Mouse (Mus musculus): ENCODE results near the gene Rps23. TPM values are rescaled to one million over a fixed set of nuclear protein-coding genes. Genes with fewer than 3 reads are reported as not detected.

Rps23 gene
- polyA plus RNA-seq, 1 experiment from 2014 or later: 341 TPM

DNA sequence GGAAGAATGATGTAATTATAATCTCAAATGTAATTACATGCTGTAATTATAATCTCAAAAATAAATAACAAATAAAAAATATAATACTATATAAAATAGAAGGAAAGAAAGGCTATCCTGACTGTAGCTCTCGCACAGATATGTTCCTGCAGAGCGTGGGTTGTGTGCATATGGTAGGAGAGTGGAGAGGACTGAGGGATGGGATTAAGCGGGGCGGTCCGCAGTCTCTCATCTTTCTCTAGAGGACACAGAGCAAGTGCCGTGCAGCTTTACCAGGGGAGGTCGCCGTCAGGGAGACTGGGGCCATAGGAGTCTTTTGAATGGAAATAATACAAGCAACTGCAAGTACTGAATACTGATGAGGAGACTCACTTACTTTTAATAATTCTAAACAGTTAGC lies 37.8 kb downstream of the Rps23 start:
- Histone ChIP-seq H3K4me1 (replicated peaks; ENCODE audit: control insufficient read depth, insufficient read depth, low read length) (no peaks in the 10 kb centered on the region), H3K27ac (ENCODE audit: low read depth) (no peak overlapping the region), H3K27me3 (replicated peaks; ENCODE audit: control insufficient read depth, insufficient read depth, low read length) (no peaks in the 10 kb centered on the region), H3K36me3 (ENCODE audit: control insufficient read depth, insufficient read depth, low read length) (no peaks in the 10 kb centered on the region), H3K4me3 (ENCODE audit: low read depth, low read length) (no peak overlapping the region), H3K9me3 (ENCODE audit: control insufficient read depth, low read length) (no peaks in the 10 kb centered on the region), H3K4me2 (ENCODE audit: low read length) (no peak overlapping the region), H3K9ac (ENCODE audit: low read length) (no peak overlapping the region)
- ATAC-seq (replicated peaks; ENCODE audit: low FRiP score, low TSS enrichment, low read depth): no peak
- WGBS: 92% methylated on average over 8 of the region's 8 CpGs
- no peak for DNase-seq (ENCODE audit: low spot score)

DNA sequence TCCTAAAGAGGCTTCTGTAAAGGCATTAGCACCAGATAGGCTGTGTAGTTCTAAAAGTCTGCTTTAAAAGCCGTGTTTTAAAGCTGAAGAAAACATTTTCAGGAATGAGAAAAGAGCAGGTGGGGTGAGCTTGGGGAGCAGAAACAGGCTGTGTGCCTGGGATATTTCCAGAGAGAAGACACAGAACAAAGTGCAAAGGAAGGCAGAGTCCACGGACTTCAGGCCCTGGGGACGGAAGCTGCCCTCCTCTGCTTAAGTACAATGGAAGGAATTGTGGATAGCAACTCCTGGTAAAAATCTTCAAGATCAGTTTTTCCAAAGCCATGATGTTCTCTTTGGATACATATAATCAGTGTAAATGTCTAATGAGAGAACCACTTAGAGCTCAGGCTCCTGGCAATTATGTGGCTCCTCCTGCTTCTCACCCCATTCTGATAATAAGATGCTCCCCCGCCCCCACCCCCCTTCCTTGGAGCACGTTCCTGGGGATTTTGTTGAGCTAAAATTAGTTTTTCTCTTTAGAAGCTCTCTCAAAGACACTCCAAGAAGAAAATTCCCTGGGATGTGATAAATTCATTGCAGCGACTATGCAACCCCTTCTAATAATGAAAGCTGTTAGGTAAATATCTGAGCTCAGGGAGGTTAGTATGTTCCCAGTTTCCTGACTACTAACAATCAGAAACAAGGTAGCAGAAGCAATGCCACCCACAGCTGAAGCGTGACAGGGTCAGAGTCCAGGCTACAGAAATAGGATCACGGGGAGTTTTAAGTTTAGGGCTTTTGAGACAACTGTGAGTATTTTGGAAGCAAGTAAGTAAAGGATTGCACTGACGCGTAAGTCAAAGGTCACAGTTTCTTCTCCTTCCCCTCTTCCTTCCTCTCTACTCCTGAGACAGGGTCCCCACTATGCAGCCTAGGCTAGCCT lies 40.3 kb downstream of the Rps23 start:
- Histone ChIP-seq H3K4me1 (replicated peaks; ENCODE audit: control insufficient read depth, insufficient read depth, low read length) (no peaks in the 10 kb centered on the region), H3K4me2 (ENCODE audit: low read length) (no peak overlapping the region), H3K9me3 (ENCODE audit: control insufficient read depth, low read length) (no peaks in the 10 kb centered on the region), H3K4me3 (ENCODE audit: low read depth, low read length) (no peak overlapping the region), H3K27ac (ENCODE audit: low read depth) (no peak overlapping the region), H3K36me3 (ENCODE audit: control insufficient read depth, insufficient read depth, low read length) (no peaks in the 10 kb centered on the region), H3K27me3 (replicated peaks; ENCODE audit: control insufficient read depth, insufficient read depth, low read length) (no peaks in the 10 kb centered on the region), H3K9ac (ENCODE audit: low read length) (no peak overlapping the region)
- ATAC-seq (replicated peaks; ENCODE audit: low FRiP score, low TSS enrichment, low read depth): no peak
- no peak for DNase-seq (ENCODE audit: low spot score)
- 67% methylated on average over 10 of the region's 10 CpGs for WGBS

DNA sequence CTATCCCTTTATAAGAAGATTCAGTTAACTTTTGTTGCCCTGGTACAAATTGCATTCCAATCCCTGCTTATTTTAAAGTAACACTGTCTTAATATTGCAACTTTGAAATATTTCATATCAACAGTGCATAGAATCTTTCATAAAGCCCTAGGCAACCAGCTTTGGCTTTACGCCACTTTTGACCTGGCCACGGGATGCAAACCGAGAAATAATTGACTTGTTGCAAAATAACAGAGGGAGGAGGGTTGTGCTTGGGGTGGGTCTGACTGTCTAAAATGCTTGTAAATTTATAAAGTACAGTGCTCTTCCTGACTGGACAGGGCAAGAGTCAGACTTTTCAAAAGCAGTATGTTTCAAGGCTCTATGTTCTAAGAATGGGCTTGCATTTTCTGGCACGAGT lies 41.8 kb downstream of the Rps23 start:
- 86% methylated on average over 4 of the region's 4 CpGs for WGBS
- no peak for DNase-seq (ENCODE audit: low spot score)

DNA sequence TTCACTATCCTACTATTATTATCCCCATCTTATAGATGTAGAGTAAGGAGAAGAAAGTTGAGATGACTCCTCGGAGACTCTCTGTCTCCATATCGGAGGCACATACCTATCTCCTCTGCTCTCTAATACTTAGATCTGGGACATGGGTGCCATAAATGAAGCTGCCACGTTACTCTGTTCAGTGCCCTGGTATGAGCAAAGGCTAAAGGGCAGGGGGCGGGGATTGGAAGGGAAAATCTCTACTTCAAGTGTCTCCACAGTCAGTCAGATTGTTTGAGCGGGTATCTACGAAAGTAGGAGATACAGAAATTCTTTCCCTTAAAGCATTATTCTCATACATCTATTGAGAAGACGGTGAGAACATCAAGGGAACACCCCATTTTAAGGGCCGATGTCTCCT lies 43.2 kb downstream of the Rps23 start:
- Histone ChIP-seq H3K36me3 (ENCODE audit: control insufficient read depth, insufficient read depth, low read length) (no peaks in the 10 kb centered on the region), H3K4me3 (ENCODE audit: low read depth, low read length) (no peak overlapping the region), H3K9me3 (ENCODE audit: control insufficient read depth, low read length) (no peaks in the 10 kb centered on the region), H3K27me3 (replicated peaks; ENCODE audit: control insufficient read depth, insufficient read depth, low read length) (no peaks in the 10 kb centered on the region), H3K4me2 (ENCODE audit: low read length) (no peak overlapping the region), H3K9ac (ENCODE audit: low read length) (no peak overlapping the region), H3K4me1 (replicated peaks; ENCODE audit: control insufficient read depth, insufficient read depth, low read length) (no peaks in the 10 kb centered on the region), H3K27ac (ENCODE audit: low read depth) (no peak overlapping the region)
- no peak for ATAC-seq (replicated peaks; ENCODE audit: low FRiP score, low TSS enrichment, low read depth)
- WGBS: 77% methylated on average over 8 of the region's 8 CpGs
- no peak for DNase-seq (ENCODE audit: low spot score)

More for the DNA sequence above, 41.8 kb downstream of the Rps23 start:
- H3K9ac ChIP-seq (ENCODE audit: low read length): no peak overlapping the region
- H3K9me3 ChIP-seq (ENCODE audit: control insufficient read depth, low read length): no peaks in the 10 kb centered on the region
- H3K4me2 ChIP-seq (ENCODE audit: low read length): no peak overlapping the region
- H3K27ac ChIP-seq (ENCODE audit: low read depth): no peak overlapping the region
- ATAC-seq (replicated peaks; ENCODE audit: low FRiP score, low TSS enrichment, low read depth): no peak
- H3K4me1 ChIP-seq (replicated peaks; ENCODE audit: control insufficient read depth, insufficient read depth, low read length): no peaks in the 10 kb centered on the region
- H3K36me3 ChIP-seq (ENCODE audit: control insufficient read depth, insufficient read depth, low read length): no peaks in the 10 kb centered on the region
- H3K4me3 ChIP-seq (ENCODE audit: low read depth, low read length): no peak overlapping the region
- H3K27me3 ChIP-seq (replicated peaks; ENCODE audit: control insufficient read depth, insufficient read depth, low read length): no peaks in the 10 kb centered on the region

DNA sequence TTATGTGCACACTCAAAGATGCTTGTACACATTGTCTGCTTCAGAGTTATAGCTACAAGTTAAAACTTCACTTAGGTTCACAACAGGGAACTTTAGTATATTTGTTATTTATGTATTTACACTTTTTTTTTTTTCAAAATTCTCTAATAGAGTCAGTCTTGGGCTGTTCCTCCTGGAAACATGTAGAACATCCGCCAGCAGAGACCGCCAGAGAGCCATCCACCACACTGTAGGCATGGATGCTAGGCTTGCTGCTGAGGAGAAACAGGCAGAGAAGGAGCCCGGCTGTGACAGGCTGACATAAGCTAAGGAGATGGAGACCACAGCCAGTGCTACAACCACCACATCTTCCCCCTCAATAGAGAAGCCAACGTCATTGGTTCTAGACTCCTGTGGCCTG lies 44.7 kb downstream of the Rps23 start:
- DNase-seq (ENCODE audit: low spot score): peak; percentile 87
- H3K9ac ChIP-seq (ENCODE audit: low read length): no peak overlapping the region
- peak; percentile 36; the same call in 1 of the 2 replicates for ATAC-seq (replicated peaks; ENCODE audit: low FRiP score, low TSS enrichment, low read depth)
- H3K4me1 ChIP-seq (replicated peaks; ENCODE audit: control insufficient read depth, insufficient read depth, low read length): no peaks in the 10 kb centered on the region
- no peaks in the 10 kb centered on the region for H3K36me3 ChIP-seq (ENCODE audit: control insufficient read depth, insufficient read depth, low read length)
- no peak overlapping the region for H3K4me3 ChIP-seq (ENCODE audit: low read depth, low read length)
- H3K4me2 ChIP-seq (ENCODE audit: low read length): no peak overlapping the region
- H3K27ac ChIP-seq (ENCODE audit: low read depth): no peak overlapping the region
- H3K9me3 ChIP-seq (ENCODE audit: control insufficient read depth, low read length): no peaks in the 10 kb centered on the region
- H3K27me3 ChIP-seq (replicated peaks; ENCODE audit: control insufficient read depth, insufficient read depth, low read length): no peaks in the 10 kb centered on the region
- 5% methylated on average over 4 of the region's 4 CpGs for WGBS

DNA sequence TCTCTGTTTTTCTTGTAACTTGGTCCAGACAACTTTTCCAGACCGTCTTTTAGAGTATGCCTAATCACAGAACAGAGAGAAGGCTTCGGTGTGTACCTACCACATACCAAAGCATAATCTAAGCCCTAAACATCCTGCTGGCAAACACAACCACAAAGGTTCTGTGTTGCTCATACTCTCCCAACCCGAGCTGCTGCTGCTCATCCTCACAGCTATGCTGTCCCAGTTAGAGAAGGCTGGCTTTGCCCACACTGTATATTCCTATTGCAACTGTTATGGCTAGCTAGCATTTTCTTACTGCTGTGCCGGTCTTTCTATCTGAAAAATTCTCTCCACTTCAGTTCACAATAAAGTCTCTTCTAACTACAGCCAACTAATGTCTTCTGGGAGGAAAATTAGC lies 46.2 kb downstream of the Rps23 start:
- DNase-seq (ENCODE audit: low spot score) (no peak), ATAC-seq (replicated peaks; ENCODE audit: low FRiP score, low TSS enrichment, low read depth) (no peak)
- no peak overlapping the region for H3K4me3 ChIP-seq (ENCODE audit: low read depth, low read length)
- H3K27ac ChIP-seq (ENCODE audit: low read depth): no peak overlapping the region
- no peaks in the 10 kb centered on the region for H3K4me1 ChIP-seq (replicated peaks; ENCODE audit: control insufficient read depth, insufficient read depth, low read length)
- no peaks in the 10 kb centered on the region for H3K27me3 ChIP-seq (replicated peaks; ENCODE audit: control insufficient read depth, insufficient read depth, low read length)
- H3K4me2 ChIP-seq (ENCODE audit: low read length): no peak overlapping the region
- H3K9ac ChIP-seq (ENCODE audit: low read length): no peak overlapping the region
- WGBS: 62% methylated on average over 4 of the region's 4 CpGs
- H3K9me3 ChIP-seq (ENCODE audit: control insufficient read depth, low read length): no peaks in the 10 kb centered on the region
- no peaks in the 10 kb centered on the region for H3K36me3 ChIP-seq (ENCODE audit: control insufficient read depth, insufficient read depth, low read length)

DNA sequence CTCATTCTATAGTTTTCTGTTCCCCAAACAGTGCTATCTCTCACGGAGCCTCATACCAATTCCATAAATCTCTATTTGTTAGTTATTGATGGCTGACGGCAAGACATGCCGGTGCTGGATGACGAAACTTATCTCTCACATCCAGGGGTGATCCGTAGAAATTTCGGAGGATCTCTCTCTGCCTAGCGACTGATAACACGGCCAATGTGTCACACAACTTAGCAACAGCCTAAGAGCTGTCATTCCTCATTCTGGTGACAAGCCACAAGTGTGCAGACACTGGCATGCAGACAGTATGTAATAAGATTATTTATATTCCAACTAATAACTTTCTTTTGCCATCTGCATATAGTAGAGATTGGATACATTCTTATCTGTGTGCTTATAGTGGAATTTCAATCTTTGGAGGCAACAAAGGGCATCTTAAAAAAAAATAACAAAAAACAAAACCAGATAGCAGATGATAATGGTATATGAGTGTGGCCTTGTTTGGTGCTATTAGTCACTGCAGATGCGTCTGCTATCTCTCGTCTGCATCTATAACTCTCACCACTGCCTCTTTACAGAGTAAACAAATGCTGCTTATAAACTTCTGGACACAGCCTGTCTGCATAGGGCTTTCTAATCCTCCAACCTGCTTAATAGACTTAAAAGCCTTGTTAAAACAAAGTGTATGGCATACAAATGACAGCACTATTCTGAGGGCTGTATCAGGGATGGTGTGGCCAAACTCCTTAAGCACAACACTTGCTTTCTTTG lies 47.7 kb downstream of the Rps23 start:
- Histone ChIP-seq H3K4me3 (ENCODE audit: low read depth, low read length) (no peak overlapping the region), H3K9ac (ENCODE audit: low read length) (no peak overlapping the region), H3K27ac (ENCODE audit: low read depth) (no peak overlapping the region), H3K36me3 (ENCODE audit: control insufficient read depth, insufficient read depth, low read length) (no peaks in the 10 kb centered on the region), H3K4me1 (replicated peaks; ENCODE audit: control insufficient read depth, insufficient read depth, low read length) (no peaks in the 10 kb centered on the region), H3K4me2 (ENCODE audit: low read length) (no peak overlapping the region), H3K27me3 (replicated peaks; ENCODE audit: control insufficient read depth, insufficient read depth, low read length) (no peaks in the 10 kb centered on the region), H3K9me3 (ENCODE audit: control insufficient read depth, low read length) (no peaks in the 10 kb centered on the region)
- DNase-seq (ENCODE audit: low spot score) (no peak), ATAC-seq (replicated peaks; ENCODE audit: low FRiP score, low TSS enrichment, low read depth) (no peak)
- 58% methylated on average over 10 of the region's 10 CpGs for WGBS

DNA sequence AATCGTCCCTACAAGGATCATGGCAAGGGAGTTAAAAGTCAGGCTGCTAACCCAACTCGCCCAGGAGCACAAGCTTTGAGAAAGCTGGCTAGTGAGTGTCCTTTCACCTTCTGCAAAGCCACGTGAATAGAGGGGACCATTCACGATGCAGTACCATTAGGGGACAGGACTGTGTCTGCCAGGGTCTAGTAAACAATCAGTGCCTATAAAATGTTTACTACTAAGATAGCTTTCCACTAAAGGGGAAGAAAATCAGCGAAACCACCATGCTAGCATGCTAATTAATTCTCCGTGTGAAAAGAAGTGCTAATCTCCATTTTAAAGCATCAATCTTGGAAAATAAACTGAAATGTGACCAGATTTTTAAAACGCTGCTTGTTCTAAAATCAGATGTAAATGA lies 50.7 kb downstream of the Rps23 start:
- Histone ChIP-seq H3K4me2 (ENCODE audit: low read length) (no peak overlapping the region), H3K36me3 (ENCODE audit: control insufficient read depth, insufficient read depth, low read length) (no peaks in the 10 kb centered on the region), H3K4me3 (ENCODE audit: low read depth, low read length) (no peak overlapping the region), H3K9ac (ENCODE audit: low read length) (no peak overlapping the region), H3K9me3 (ENCODE audit: control insufficient read depth, low read length) (no peaks in the 10 kb centered on the region), H3K27me3 (replicated peaks; ENCODE audit: control insufficient read depth, insufficient read depth, low read length) (no peaks in the 10 kb centered on the region), H3K4me1 (replicated peaks; ENCODE audit: control insufficient read depth, insufficient read depth, low read length) (no peaks in the 10 kb centered on the region), H3K27ac (ENCODE audit: low read depth) (no peak overlapping the region)
- ATAC-seq (replicated peaks; ENCODE audit: low FRiP score, low TSS enrichment, low read depth) (no peak), DNase-seq (ENCODE audit: low spot score) (no peak)
- 49% methylated on average over 7 of the region's 7 CpGs for WGBS
